Mouse (Mus musculus) cortical plate, adult 2 months (tissue): Measurements from ENCODE around the gene Patl2. TPM values are rescaled to one million over a fixed set of nuclear protein-coding genes. Genes with fewer than 3 reads are reported as not detected.

Experiments used
- H3K27ac ChIP-seq: fragments of 200-500 bp; 2 replicates; pipeline ENCODE4 v1.5.1; 2012; ENCODE audit warnings: low read length, control low read depth, inconsistent platforms; ENCODE audit not compliant: insufficient read depth
- H3K4me1 ChIP-seq: fragments of 200-500 bp; 2 replicates; pipeline ENCODE4 v1.6.1; 2011; ENCODE audit warnings: low read length; ENCODE audit not compliant: control insufficient read depth, insufficient read depth
- H3K4me3 ChIP-seq: fragments of 200-500 bp; 2 replicates; pipeline ENCODE4 v1.5.1; 2011; ENCODE audit warnings: mild to moderate bottlenecking, low read length, control low read depth; ENCODE audit not compliant: insufficient read depth
- CTCF ChIP-seq: fragments of 200-500 bp; IDR thresholded peaks from 2 replicates; pipeline ENCODE4 v1.5.1; 2011; ENCODE audit warnings: mild to moderate bottlenecking, control low read depth, low read length; ENCODE audit not compliant: insufficient read depth; ENCODE audit errors: extremely low read depth
- POLR2A ChIP-seq: fragments of 200-500 bp; IDR thresholded peaks from 2 replicates; pipeline ENCODE4 v1.6.1; 2011; ENCODE audit warnings: mild to moderate bottlenecking, low read length, control low read depth; ENCODE audit not compliant: insufficient read depth; ENCODE audit errors: extremely low read depth
- polyA plus RNA-seq: library from polyadenylated mRNA; depleted of rRNA; stranded (reverse); fragments of >200 nt; gene quantifications from 2 replicates; pipeline ENCODE4 v1.2.3, GENCODE M21; 2012

Gene Patl2
- polyA plus RNA-seq, 1 experiment, result 0.08 TPM

DNA sequence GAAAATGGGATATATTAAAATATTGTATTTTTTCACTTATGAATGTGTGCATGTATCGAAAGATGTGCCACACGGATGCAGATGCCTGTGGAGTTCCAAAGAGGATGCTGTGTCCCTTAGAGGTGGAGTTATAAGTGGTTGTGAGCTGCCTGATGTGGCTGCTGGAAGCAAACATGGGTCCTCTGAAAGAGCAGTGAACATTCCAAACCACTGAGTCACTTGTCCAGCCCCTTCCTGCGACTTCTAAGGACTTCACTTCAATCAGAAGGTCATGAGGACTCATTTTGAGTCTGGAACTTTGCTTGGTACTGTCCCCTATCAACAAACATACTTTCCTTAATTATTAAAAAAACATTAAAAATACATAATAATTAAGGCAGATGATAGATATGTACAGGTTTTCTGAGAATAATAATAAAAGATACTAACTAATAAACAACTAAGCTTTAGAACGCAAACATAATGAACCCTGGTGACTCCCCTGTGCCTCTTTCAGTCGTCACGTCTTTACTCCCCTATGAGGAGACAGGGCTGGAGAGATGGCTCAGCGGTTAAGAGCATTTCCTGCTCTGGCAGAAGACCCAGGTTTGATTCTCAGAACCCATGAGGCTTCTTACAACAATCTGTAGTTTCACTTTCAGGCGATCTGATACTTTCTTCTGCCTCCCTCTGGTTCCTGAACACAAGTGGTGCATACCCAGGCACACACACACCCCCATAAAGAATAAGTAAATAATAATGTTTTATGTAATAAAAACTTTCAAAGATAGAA lies 5.8 kb downstream of the Patl2 start:
- no peak overlapping the region for H3K4me3 ChIP-seq
- no peak for TF ChIP-seq POLR2A
- TF ChIP-seq CTCF, result no peak
- H3K27ac ChIP-seq, result no peak overlapping the region
- H3K4me1 ChIP-seq, result no peaks in the 10 kb centered on the region

GRCm38 (mm10) chr2:122172188-122172587 lies 13.8 kb downstream of the Patl2 start:
- Histone ChIP-seq H3K4me1 (no peaks in the 10 kb centered on the region), H3K27ac (no peak overlapping the region), H3K4me3 (no peak overlapping the region)
- TF ChIP-seq POLR2A, result no peak
- TF ChIP-seq CTCF, result no peak

- no peak overlapping the region for H3K27ac ChIP-seq
- no peak overlapping the region for H3K4me3 ChIP-seq
- H3K4me1 ChIP-seq, result no peaks in the 10 kb centered on the region
- TF ChIP-seq CTCF (no peak), POLR2A (no peak)
Measured at GRCm38 (mm10) chr2:122171292-122171691, 14.7 kb downstream of the Patl2 start.

DNA sequence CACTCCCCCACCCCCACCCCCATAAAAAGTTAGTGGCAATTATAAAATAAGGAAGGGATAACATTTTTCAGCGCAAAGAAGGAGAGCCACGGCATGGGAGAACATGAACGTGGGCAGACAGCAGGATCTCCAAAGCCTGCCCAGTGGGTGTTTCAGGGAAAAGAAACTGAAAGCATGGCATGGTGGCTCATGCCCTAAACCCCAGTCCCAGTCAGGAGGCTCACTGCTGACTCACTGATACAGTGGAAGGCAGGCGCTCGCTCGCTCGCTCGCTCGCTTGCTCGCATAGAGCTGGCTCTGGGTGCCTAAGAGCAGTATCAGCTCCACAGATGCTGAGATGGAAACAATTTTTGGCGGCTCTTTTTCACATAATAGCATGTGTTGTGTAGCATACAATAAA lies 21.7 kb downstream of the Patl2 start:
- Histone ChIP-seq H3K4me1 (no peaks in the 10 kb centered on the region; the same call in 1 of the 2 replicates), H3K4me3 (no peak overlapping the region), H3K27ac (0 out of 2 replicates have a peak overlapping the region, but pooled peaks have one; percentile 7)
- no peak for TF ChIP-seq CTCF
- no peak for TF ChIP-seq POLR2A

DNA sequence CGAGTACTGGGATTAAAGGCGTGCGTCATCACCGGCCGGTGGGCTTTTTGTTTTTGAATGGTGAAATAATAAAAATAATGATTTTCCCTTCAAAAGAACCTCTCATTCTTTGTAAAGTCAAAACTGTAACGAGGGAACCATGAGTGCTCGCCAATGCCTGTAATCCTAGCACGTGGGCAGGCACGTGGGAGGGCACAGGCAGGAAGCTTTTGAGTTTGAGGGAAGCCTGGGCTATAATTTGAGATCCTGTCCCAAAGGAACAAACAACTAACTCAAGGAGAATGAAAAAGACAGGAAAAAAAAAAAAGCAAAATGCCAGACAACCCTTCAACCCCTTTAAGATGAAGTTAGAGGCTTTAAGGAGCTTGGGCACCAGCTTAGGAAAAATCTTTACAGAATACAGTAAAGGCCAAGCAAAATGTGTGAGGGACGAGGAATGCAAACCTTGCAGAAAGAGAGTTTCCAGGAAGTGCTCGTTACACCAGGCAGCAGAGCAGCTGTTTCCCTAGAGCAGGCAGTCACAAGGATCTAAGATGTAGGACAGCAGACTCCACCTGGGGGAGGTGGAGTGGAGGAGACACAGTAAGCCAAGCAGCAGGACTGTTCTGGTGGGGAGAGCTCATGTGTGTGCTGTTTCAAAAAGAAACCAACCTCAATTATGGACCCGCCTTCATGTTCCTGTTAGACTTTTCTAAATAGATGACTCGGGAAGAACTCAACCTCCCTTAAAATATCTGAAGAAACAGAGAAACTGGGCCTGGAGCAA lies 22.4 kb downstream of the Patl2 start:
- TF ChIP-seq CTCF (no peak), POLR2A (no peak)
- H3K4me3 ChIP-seq, result no peak overlapping the region
- no peak overlapping the region for H3K27ac ChIP-seq
- H3K4me1 ChIP-seq, result no peaks in the 10 kb centered on the region; the same call in 1 of the 2 replicates

- peaks cover 2% of the 10 kb centered on the region; the same call in 1 of the 2 replicates for H3K4me1 ChIP-seq
- H3K27ac ChIP-seq, result no peak overlapping the region
- H3K4me3 ChIP-seq, result no peak overlapping the region
- TF ChIP-seq CTCF, result no peak
- TF ChIP-seq POLR2A, result no peak
Measured at GRCm38 (mm10) chr2:122162529-122162928, 23.5 kb downstream of the Patl2 start.

DNA sequence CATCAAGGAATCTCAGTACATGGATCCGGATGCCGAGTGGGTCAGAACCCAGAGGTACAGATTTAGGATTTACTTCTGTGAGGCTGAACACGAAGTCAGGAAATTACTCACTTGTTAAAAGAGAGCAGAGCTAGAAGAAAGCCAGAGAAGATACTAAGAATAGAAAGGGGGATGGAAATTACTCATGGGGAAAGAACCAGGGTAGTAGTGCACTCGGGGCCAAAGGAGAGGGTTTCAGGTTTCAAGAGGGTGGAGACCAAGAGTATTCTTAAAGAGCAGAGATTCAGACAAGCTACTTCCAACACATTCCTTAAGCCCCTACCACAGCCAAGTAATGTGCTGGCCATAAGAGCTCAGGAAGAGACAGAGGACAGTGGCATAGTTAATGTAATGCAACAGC lies 24.4 kb downstream of the Patl2 start:
- peaks cover 2% of the 10 kb centered on the region; the same call in 1 of the 2 replicates for H3K4me1 ChIP-seq
- H3K27ac ChIP-seq, result no peak overlapping the region
- TF ChIP-seq POLR2A, result no peak
- TF ChIP-seq CTCF, result no peak
- no peak overlapping the region for H3K4me3 ChIP-seq

GRCm38 (mm10) chr2:122160680-122161079 lies 25.3 kb downstream of the Patl2 start, which contains the start of gene Trim69:
Gene Trim69, plus strand, starts transcription at chr2:122160700.
- no peak within 1 kb of the TSS for H3K4me3 ChIP-seq
- TF ChIP-seq POLR2A (no peak), CTCF (peak; percentile 71)
- H3K4me1 ChIP-seq, result peaks cover 2% of the 10 kb centered on the region; the same call in 1 of the 2 replicates
- no peak within 1 kb of the TSS for H3K27ac ChIP-seq

DNA sequence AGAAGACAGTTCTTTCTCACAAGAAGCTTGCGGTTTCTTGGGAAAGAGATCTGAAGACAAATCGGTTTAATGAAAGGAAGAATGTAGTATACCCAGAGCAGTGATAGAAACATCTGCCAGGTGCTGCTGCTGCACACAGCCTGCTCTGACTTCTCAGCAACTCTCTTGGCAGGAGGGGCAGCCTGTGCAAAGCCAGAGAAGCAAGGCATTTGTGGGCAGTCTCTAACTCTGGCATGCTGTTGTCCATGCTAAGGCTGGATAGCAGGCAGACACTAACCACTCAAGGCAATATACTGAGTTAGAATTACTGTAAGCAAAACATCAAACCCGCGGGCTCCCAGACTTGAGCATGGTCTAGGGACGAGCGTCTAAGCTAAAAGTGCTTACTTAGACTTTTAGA lies 26.3 kb downstream of the Patl2 start:
- TF ChIP-seq CTCF (no peak), POLR2A (no peak)
- Histone ChIP-seq H3K27ac (no peak overlapping the region), H3K4me3 (no peak overlapping the region), H3K4me1 (peaks cover 2% of the 10 kb centered on the region; the same call in 1 of the 2 replicates)

DNA sequence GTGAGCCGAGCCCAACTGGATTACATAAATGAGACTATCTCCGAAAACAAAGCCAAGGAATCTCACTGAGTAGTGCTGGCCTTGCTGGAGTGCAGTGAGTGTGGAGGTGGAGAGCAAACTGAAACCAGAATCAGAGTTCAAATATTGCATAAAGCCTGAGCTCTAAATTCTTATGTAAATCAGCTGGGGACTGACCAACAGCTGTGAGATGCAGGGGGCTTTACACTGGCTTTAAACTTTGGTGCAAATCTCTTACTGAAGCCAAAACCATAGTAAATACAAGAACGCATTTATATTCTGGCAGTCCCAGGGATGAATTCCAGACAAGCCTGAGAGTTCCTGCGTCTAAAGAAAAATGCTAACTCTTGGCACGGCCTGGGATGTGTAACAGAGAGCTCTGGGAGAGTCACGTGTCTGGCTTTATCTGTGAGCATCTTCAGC lies 27.6 kb downstream of the Patl2 start:
- Histone ChIP-seq H3K27ac (no peak overlapping the region), H3K4me1 (peaks cover 2% of the 10 kb centered on the region; the same call in 1 of the 2 replicates), H3K4me3 (no peak overlapping the region)
- TF ChIP-seq POLR2A, result no peak
- no peak for TF ChIP-seq CTCF
